Mouse (Mus musculus) cerebellum, adult 2 months (tissue): ENCODE data around the gene Nox1.

Experiments
- CTCF ChIP-seq: fragments of 200-500 bp; IDR thresholded peaks from 2 replicates; pipeline ENCODE4 v1.5.1; 2011; ENCODE audit warnings: low read depth, mild to moderate bottlenecking, control low read depth, low read length, moderate library complexity, borderline replicate concordance; ENCODE audit not compliant: insufficient read depth
- POLR2A ChIP-seq: fragments of 200-500 bp; IDR thresholded peaks from 2 replicates; pipeline ENCODE4 v1.6.1; 2011; ENCODE audit warnings: low read length, control low read depth, borderline replicate concordance; ENCODE audit not compliant: insufficient read depth

DNA sequence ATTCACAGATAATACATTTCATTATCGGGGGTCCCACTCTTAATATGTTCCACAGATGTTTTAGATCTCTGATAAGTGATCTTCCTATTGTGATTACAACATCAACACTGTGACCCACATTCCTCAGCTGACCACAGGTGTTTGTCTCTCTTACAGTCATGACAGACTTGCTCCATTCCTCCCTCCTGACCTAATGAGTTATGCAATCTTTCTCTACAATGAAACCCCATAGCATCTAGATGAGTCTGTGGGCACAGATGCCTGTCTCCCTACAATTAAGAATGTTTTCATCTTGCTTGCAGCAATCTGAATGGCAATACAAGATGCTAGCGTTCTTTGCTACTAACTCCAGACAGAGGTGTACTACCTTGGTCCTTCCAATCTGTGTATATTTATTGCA is 61.3 kb downstream of the Nox1 start:
- TF ChIP-seq CTCF (no peak), POLR2A (no peak)
